Mouse (Mus musculus) urinary bladder, adult 18-20 months (tissue): ENCODE data around the gene Fancl.
A peak's percentile ranks its signal among the peaks of the same experiment; 100 is the strongest.
"Not testable (repeated sequence)": the region's sequence is repeated elsewhere in the genome, so short reads cannot be mapped to it uniquely, and the experiment has no call there.

Experiments used
- DNase-seq, 2 experiments: peaks; one replicate each; pipeline ENCODE4 v3.0.0; 2022; ENCODE audit warnings: low spot score in 2 of 2, mixed read lengths in 2 of 2

Gene Fancl

GRCm38 (mm10) chr11:26385971-26386370 is at the start of gene Fancl:
Gene Fancl, plus strand, starts transcription at chr11:26386135.
- DNase-seq = no peak

DNA sequence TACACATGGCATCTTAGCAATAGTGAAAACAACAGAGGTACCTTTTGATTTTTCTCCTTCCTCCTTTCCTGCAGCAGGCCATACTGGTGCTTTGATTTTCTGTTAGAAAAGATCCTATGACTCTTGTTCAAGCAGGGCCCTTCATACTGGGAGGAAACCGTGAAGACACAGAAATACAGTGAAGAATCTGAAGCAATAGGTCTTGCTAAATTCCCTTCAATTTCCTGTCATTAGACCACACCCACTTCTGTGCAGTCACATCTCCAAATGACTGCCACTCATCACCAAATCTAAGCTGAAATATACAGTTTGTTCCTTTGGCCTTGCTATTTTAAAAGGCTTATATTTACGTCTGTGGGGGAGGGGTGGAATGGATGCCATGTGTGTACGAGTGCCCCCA is 49.1 kb upstream of the Fancl start:
- DNase-seq = no peak

DNA sequence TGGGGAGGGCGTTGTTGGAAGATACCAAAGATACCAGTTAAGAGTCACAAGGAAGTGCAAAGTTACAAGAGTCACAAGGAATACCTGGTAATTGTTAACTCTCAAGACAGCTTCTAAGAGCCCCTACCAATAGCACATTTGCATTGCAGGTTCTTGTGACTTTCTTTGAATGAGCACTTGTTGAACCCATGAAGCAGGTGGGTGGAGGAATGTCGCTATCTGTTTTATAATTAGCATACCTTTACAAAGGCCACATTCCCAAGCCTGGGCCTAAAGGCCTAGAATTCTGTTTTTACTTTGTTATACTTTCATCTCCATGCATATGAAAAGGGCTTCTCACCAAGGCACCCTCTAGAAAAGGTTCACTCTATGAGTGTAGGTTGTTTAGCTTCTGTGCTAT is 15.8 kb upstream of the Fancl start:
- DNase-seq = not testable (repeated sequence)

GRCm38 (mm10) chr11:26371980-26372379 is 14.0 kb upstream of the Fancl start:
- not testable (repeated sequence) for DNase-seq

DNA sequence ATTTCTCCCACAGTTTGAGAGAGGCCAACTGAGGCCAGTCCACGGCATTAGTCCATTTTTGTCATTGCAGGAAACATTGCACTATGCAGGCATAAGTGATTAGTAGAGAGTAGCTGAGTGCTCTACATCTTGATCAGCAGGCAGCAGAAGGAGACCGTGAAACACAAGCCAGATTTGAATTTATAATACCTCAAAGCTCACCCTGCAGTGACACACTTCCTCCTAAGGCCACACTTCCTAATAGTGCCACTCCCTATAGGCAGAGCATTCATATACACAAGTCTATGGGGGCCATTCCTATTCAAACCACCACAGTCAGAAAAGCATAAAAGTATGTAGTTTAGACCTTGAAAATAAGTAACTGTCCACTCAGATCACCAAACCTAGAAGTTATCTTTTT is 11.8 kb upstream of the Fancl start:
- DNase-seq = no peak

DNA sequence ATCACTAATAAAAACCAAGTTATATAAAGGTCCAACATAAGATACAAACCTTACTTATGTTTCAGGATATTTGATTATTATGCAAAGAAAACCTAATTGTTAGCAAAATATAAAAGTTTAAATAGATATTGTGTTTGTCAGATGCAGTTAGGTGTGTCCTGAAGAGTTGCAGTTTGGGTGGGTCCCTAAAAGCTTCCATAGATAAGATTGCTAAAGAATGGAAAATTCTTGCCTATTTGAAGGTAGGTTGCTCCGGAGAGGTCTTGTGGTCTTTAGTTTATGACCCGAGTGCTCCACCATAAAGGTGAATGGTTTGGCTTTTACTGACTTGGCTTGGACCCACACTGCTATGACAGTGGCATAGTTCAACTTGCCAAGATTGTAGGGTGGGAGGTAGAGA is 7.9 kb upstream of the Fancl start:
- no peak for DNase-seq

- no peak for DNase-seq
Observed at GRCm38 (mm10) chr11:26381499-26381898, 4.4 kb upstream of the Fancl start.

DNA sequence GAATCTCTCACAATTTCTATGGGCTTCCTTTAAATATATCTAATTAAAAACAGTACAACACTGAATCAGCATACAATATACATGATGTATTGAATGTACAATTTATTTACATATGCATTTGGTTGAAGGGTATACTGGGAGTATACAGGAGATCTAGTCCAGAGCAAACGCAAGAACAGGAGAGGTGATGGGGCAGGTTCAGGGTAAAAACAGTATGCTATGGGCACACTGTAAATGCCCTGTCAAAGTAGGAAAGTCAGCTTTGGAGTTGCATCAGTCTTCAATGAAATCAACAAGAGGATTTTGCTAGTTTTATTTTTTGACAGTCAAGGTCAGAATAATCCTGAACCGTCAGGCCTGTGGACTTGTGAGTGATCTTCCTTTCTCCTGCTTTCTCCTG is 743 bp downstream of the Fancl start:
- no peak for DNase-seq

GRCm38 (mm10) chr11:26387087-26387611 is 1.2 kb downstream of the Fancl start:
- DNase-seq = peak; percentile 87 to 88

DNA sequence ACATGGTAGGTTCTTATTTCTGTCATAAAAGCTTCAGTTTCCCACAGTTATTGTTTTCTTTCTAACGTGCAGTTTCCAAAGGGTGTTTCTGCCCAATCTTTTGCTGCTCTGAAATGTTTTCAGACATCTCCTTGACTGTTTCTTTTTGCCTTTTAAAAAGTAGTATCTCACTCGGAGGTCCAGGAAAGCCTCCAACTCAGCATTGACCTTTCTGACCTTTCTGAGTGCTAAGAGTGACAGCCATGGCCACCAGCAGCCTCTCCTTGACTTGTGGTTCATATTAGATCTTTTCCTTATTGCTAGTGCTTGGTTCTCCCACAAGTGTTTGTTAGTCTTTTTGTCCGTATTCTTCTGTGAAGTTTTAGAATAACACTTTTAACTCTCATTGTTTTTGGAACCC is 9.6 kb downstream of the Fancl start:
- no peak for DNase-seq

- DNase-seq = no peak
Observed at GRCm38 (mm10) chr11:26412972-26413371, 27.0 kb downstream of the Fancl start.

DNA sequence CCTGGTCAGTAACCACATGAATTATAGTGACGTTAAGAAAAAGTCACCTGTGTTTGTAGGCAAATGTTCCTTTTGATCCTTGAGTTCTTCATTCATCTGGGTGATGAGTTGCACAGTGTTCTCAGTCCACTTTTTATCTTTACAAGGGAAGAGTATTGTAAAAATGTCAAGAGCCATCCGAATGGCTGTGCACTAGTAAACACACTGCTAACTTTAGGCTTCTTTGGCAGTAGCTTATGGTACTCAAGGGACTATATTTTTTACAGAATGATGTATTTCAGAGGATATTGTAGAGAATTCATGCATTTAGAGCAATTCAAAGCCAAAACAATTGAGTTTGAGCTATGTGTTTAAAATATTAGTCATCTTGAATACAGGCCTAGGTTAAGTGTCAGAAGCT is 35.5 kb downstream of the Fancl start:
- DNase-seq = no peak

GRCm38 (mm10) chr11:26434229-26434628 is 48.3 kb downstream of the Fancl start:
- no peak for DNase-seq

GRCm38 (mm10) chr11:26437818-26438217 is 51.9 kb downstream of the Fancl start:
- no peak for DNase-seq

DNA sequence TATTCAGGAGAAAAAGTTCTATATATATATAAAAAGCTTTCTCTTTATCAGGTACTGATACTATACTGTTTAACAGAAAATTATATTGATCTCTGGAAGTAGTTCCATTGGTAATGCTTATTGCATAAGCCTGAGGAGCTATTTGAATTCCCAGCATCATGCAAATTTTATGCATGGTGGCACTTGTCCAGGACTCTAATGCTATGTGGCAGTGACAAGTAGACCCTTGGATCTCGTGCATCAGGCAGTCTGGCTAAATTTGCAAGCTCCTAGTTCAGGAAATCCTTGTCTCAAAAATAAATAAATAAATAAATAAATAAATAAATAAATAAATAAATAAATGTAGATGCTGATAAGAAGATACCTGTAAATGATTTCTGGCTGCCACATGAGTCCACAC is 55.2 kb downstream of the Fancl start:
- DNase-seq = no peak

- no peak for DNase-seq
Observed at GRCm38 (mm10) chr11:26444374-26444773, 58.4 kb downstream of the Fancl start.

GRCm38 (mm10) chr11:26449789-26450188 is 63.9 kb downstream of the Fancl start:
- no peak for DNase-seq

- DNase-seq = no peak
Observed at GRCm38 (mm10) chr11:26450636-26451035, 64.7 kb downstream of the Fancl start.

- DNase-seq = no peak
Observed at GRCm38 (mm10) chr11:26451228-26451627, 65.3 kb downstream of the Fancl start.

GRCm38 (mm10) chr11:26452693-26453092 is 66.8 kb downstream of the Fancl start:
- no peak for DNase-seq

DNA sequence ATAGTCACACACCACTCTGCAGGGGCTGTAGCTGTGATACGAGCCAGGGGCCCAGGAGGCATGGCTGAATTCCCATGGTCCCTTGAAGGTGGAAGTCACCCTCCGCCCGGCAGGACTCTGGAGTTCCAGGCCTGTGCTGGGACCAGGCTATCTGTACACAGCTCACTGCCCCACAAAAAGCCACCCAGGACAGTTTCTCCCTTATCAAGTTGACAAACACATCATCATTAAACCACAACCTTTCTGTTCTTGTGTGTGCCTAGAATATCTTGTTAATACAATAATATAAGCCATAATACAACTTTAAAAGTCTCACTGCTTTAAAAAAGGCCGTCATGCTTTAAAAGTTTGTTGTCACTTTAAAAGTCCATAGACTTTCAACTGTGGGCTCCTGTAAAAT is 68.1 kb downstream of the Fancl start:
- DNase-seq = no peak

- DNase-seq = no peak
Observed at GRCm38 (mm10) chr11:26477037-26477739, 91.3 kb downstream of the Fancl start.

GRCm38 (mm10) chr11:26481691-26482242 is 95.8 kb downstream of the Fancl start:
- no peak for DNase-seq
